In the genomic region with DNA sequence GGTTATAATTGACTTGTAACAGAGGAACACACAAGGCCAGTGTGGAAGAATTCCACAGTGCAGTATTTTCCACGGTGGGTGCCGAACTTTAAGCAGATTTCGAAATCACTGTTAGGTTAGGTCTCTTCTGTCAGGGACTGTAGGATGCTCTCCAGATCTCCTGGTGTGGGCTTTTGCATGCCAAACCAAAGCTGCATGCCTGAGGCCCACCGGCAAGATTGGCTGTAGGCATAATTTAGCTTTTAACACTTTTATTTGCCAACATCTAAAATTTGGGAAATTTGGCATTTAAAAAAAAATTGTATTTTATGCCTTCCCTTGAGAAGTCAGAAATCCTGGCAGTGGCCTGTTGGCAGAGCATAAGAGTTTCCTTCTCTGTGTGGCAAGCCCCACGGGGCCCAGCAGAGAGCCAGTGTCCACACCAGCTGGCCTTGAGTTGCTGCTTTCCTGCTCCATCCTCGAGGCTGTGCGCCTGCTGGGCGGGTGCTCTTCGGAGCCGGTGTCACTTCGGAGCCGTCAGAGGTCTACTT, we compare ENCODE assay signal across 11 mouse cellular contexts. TPM values are rescaled to one million over a fixed set of nuclear protein-coding genes. Genes with fewer than 3 reads are reported as not detected.
DNase-seq lines count a peak whose midpoint lies in the region; ATAC-seq and TF ChIP-seq lines count a peak whose summit lies in the region.
"Had no signal": no experiment of that assay in that cellular context is flagged by ENCODE, and none has a peak within 500 bp of the region (broad histone marks: within the 10 kb centered on the region; RNA-seq: fewer than 3 reads in every experiment).

No protein-coding gene starts in this region.

- H3K27me3 ChIP-seq in stomach, postnatal 0 days (ENCODE audit: control insufficient read depth, insufficient read depth, low read length): no peaks in the 10 kb centered on the region
- H3K27me3 ChIP-seq in hindbrain, embryonic 10.5 days (ENCODE audit: insufficient read depth, poor library complexity, severe bottlenecking): no peaks in the 10 kb centered on the region

- H3K9ac ChIP-seq in stomach, postnatal 0 days (ENCODE audit: low read length): no peak overlapping the region
- H3K9ac ChIP-seq: hindbrain, embryonic 14.5 days had no signal

- no peaks in the 10 kb centered on the region for H3K36me3 ChIP-seq in stomach, postnatal 0 days (ENCODE audit: control insufficient read depth, insufficient read depth, low read length)
- 0 out of 2 replicates have a peak, but pooled peaks cover 8% of the 10 kb centered on the region for H3K36me3 ChIP-seq in hindbrain, embryonic 10.5 days

- no peaks in the 10 kb centered on the region for H3K4me1 ChIP-seq in stomach, postnatal 0 days (replicated peaks; ENCODE audit: control insufficient read depth, insufficient read depth)
- peaks cover 5% of the 10 kb centered on the region; the same call in 1 of the 2 replicates for H3K4me1 ChIP-seq in hindbrain, embryonic 10.5 days (replicated peaks)

- no peaks in the 10 kb centered on the region for H3K9me3 ChIP-seq in stomach, postnatal 0 days (ENCODE audit: control insufficient read depth, low read length)
- H3K9me3 ChIP-seq in hindbrain, embryonic 10.5 days: peaks cover 5% of the 10 kb centered on the region; the same call in 1 of the 2 replicates

- H3K27ac ChIP-seq in stomach, postnatal 0 days (replicated peaks): no peak overlapping the region
- no peak overlapping the region for H3K27ac ChIP-seq in hindbrain, embryonic 10.5 days
- H3K27ac ChIP-seq: hindbrain, embryonic 14.5 days had no signal

- H3K4me2 ChIP-seq in stomach, postnatal 0 days (replicated peaks; ENCODE audit: low read depth): no peak overlapping the region
- H3K4me2 ChIP-seq: hindbrain, embryonic 14.5 days had no signal

- 67% methylated on average over 12 of the region's 12 CpGs for WGBS in stomach, postnatal 0 days
- 73% methylated on average over 12 of the region's 12 CpGs for WGBS in hindbrain, embryonic 10.5 days

- ATAC-seq in frontal cortex, adult (ENCODE audit: low TSS enrichment): peak; percentile 47; the same call in 1 of the 2 replicates
- no peak for ATAC-seq in megakaryocyte, adult 5-6 weeks (ENCODE audit: poor library complexity, severe bottlenecking)
- no peak for ATAC-seq in stomach, postnatal 0 days (ENCODE audit: low FRiP score, low TSS enrichment)

- TF ChIP-seq EP300 in stomach, postnatal 0 days (optimal IDR thresholded peaks at IDR 0.05): no peak

- no peak for DNase-seq in frontal cortex, postnatal 14 days (ENCODE audit: low spot score in 2 of 2)
- peak; percentile 31 for DNase-seq in adrenal gland, adult 8-10 months
- peak; percentile 45 for DNase-seq in cerebellum, adult 8-10 months
- DNase-seq in heart, adult 8-10 months (ENCODE audit: low spot score): peak; percentile 30
- no peak for DNase-seq in stomach, postnatal 0 days (ENCODE audit: low spot score)
- no peak for DNase-seq in hindbrain, embryonic 10.5 days (ENCODE audit: low spot score)
- DNase-seq: kidney, postnatal 36 days; lung, postnatal 14 days had no signal

- TF ChIP-seq CTCF in stomach, postnatal 0 days (IDR thresholded peaks at IDR 0.05; ENCODE audit: low read depth): no peak

- no peak overlapping the region for H3K4me3 ChIP-seq in stomach, postnatal 0 days (ENCODE audit: low read depth, low read length)
- no peak overlapping the region for H3K4me3 ChIP-seq in hindbrain, embryonic 10.5 days

RNA-seq across cellular contexts. Expression of gene Frmd6, which starts 12.5 kb away (rescaled TPM):
- total RNA-seq in adrenal gland, adult 8-10 months (2022): 100 to 1,000 TPM in 2 of 4 experiments, 10 to 100 TPM in 2; 55.0 to 240 (median 120) TPM
- total RNA-seq in heart, adult 8-10 months (2022): 10 to 100 TPM; 28.6 to 35.3 (median 32.5) TPM
- 0.64 and 0.69 TPM in 2 replicates for total RNA-seq in megakaryocyte, adult 5-6 weeks (2015)
- 1.0 and 1.2 TPM in 2 replicates for total RNA-seq in megakaryocyte, adult 5-6 weeks (2017)
- 17.1 and 17.2 TPM in 2 replicates for polyA plus RNA-seq in stomach, postnatal 0 days (2015; fragmentation: Nextera tagmentation; extraction: Ambion mirVana)
- 16.8 and 19.5 TPM in 2 replicates for polyA plus RNA-seq in hindbrain, embryonic 10.5 days (2016; fragmentation: Nextera tagmentation; extraction: Ambion mirVana)

Comparison
In these comparisons a context has a peak if more than half of its experiments do, and no peak if none do; other contexts are left out.
1. DNase-seq: peak in adrenal gland, adult 8-10 months (single experiment), cerebellum, adult 8-10 months (single experiment) and heart, adult 8-10 months (single experiment); none in frontal cortex, postnatal 14 days (0 of 2), stomach, postnatal 0 days (single experiment) and hindbrain, embryonic 10.5 days (single experiment).
2. RNA of gene Frmd6, which starts 12.5 kb away (total RNA-seq): 55.0 to 240 TPM in adrenal gland, adult 8-10 months and 28.6 to 35.3 TPM in heart, adult 8-10 months; 0.64 to 1.2 TPM in megakaryocyte, adult 5-6 weeks; every median in the first group is over 10 times any median in the second.